Mouse (Mus musculus) heart, adult 8-10 months (tissue): ENCODE measurements around the gene Irgq. TPM values are rescaled to one million over a fixed set of nuclear protein-coding genes. Genes with fewer than 3 reads are reported as not detected.

Experiments used
- DNase-seq: peaks from one replicate; pipeline ENCODE4 v3.0.0; 2022; ENCODE audit warnings: low spot score
- total RNA-seq, 4 experiments: library from RNA; stranded (reverse); gene quantifications; 2 replicates each; pipeline ENCODE4 v1.2.4; 2022

Gene Irgq
- total RNA-seq, 4 experiments from 2014 or later = 16.2 to 20.0 (median 18.2) TPM

DNA sequence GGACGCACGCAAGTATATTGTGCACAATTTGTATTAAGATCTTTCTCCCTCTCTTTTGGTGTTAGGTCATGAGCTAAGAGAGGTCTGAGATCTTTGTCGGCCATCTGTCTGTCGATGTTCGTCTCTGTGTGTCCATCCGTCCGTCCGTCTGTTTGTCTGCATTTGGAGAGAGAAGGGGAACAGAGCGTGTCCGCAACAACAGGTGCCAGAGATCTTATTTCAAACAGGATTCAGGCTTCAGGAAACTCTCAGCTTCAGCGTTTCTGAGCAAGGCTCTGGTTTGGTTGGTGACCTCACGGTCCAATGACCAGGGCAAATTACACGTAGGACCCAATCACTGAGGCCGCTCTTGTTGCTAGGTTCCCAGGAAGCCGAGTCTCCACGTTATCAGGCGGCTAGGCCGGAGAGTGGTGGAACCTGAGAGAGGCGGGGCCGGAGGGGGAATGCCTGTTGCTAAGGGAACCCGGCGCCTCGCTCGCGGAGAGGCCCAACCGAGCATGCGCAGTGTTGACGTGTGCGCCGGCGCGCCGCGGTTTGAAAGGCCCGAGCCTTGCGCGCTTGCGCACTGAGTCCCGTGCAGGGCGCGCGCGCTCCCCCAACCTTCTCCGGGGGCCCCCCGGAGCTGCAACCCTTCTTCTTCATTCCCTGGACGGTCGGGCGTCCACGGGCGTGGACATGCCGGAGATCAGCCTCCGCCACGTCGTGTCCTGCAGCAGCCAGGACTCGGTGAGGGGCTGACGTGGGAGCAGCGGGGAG is 16.3 kb downstream of the Irgq start:
- DNase-seq = peak; percentile 99

DNA sequence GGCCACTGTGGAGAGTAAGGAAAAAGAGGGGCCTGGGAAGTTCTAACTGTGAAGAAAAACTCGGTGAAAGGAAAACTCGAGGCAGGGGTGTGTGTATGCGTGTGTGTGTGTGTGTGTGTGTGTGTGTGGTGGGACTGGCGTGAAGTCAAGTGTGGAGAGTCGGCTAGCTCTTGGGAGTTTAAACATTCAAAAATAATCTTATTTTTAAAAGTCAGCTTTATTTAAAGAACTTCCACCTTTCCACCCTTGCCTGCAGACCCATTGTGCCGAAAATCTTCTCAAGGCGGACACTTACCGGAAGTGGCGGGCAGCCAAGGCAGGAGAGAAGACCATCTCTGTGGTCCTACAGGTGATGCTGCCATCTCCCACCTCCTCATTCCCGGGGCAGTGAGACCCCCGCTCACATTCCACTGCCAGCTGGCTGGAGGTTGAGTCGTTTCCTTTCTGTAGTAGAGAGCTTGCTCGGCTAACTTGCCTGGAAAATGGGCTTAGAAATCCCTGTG is 17.1 kb downstream of the Irgq start:
- no peak for DNase-seq

- no peak for DNase-seq
These were observed 21.7 kb downstream of the Irgq start for GRCm38 (mm10) chr7:24551985-24552759.

GRCm38 (mm10) chr7:24555786-24556185 is 25.3 kb downstream of the Irgq start:
- DNase-seq = no peak

DNA sequence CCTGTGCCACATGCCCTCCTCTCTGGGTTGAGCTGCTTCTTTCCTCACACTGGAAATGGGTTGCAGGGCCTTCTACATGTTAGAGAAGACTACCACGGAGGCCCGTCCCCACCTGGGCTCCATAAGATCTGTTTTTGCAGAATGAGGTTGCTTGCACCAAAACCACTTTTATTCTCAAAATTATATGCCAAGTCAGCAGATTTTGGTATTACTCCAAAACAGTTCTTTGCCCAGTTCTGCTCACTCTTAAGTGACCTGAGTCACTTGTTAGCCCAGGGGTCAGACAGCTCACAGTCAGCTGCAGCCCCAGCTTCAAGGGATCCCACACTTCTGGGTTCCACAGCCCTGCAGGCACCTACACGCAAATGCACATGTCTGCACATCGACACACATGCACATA is 31.0 kb downstream of the Irgq start:
- no peak for DNase-seq

- no peak for DNase-seq
These were observed 32.8 kb downstream of the Irgq start for GRCm38 (mm10) chr7:24563191-24563836.

GRCm38 (mm10) chr7:24563837-24564206 is 33.3 kb downstream of the Irgq start:
- no peak for DNase-seq

DNA sequence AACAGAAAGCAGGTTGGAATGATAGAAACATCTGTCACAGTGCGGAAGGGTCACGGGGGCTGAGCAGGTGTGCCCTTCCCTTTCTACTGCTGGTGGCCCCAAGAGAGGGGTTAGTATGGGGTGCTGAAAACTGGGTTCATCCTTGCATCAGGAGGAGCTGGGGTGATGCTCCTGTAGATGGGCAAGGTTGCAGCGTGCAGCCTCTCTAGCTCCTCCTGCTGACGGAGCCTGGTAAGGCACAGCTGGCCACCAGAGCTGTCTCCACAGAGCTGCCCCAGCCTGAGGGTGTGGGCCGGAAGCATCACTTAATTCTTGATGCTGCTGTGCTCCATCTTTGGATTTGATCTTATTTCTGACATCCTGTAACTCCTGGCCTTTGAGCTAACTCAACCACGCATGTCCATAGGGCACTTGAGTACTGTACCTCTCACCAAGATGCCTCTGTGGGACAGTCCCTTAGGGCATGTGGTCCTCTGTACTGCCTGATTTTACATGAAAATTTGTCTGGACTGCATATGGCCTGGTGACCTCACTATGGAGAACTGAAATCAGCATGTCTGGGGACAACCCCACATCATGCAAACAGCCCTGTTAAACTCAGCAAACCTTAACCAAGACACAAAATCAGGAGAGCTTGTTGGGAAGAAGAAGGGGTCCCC is 34.2 kb downstream of the Irgq start:
- peak; percentile 46 for DNase-seq

DNA sequence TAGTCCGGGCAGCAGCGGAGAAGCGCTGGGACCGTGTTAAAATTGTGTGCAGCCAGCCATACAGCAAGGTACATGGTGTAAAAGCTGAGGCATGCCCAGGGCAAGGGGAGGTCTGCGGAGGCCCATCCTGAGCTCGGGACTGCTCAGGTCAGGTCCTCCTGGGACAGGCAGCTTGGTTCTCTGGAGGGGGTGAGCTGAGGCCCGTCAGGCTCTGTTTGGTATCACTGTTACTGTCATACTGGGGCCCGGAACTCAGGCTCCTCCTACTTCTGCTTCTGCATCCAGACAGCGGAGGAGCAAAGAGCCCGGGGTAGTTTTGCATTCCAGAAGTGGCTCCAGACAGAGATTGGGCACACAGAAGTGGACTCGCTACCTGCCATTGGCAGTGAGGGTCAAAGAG is 35.1 kb downstream of the Irgq start:
- no peak for DNase-seq

DNA sequence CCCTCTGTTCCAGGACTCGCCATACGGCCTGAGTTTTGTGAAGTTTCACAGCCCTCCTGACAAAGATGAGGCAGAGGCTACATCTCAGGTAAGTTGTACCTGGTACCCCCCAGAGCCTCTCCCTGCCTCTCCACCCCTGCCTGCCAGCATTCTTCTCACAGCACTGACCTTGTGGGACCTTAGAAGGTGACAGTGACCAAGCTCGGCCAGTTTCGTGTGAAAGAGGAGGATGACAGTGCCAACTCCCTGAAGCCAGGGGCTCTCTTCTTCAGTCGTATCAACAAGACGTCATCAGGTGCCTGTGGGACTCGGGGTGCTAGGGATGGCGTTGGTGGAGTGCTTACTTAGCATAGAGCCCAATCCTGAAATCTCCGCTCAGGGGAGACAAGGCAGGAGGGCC is 35.7 kb downstream of the Irgq start:
- no peak for DNase-seq

- no peak for DNase-seq
These were observed 38.0 kb downstream of the Irgq start for GRCm38 (mm10) chr7:24568512-24568911.

- no peak for DNase-seq
These were observed 40.6 kb downstream of the Irgq start for GRCm38 (mm10) chr7:24571071-24571470.

DNA sequence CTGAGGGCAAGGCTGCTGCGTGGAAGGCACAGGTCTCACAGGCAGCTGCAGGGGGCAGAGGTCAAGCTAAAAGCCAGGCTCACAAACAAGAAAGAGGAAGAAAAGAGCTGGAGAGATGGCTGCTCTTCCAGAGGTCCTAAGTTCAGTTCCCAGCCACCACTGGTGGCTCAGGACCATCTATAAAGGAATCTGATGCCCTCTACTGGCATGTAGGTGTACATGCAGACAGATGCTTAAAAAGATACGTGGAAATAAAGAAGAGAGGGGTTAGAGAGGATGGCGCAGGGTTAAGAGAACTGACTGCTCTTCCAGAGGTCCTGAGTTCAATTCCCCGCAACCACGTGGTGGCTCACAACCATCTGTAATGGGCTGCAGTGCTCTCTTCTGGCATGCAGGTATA is 42.0 kb downstream of the Irgq start:
- no peak for DNase-seq

DNA sequence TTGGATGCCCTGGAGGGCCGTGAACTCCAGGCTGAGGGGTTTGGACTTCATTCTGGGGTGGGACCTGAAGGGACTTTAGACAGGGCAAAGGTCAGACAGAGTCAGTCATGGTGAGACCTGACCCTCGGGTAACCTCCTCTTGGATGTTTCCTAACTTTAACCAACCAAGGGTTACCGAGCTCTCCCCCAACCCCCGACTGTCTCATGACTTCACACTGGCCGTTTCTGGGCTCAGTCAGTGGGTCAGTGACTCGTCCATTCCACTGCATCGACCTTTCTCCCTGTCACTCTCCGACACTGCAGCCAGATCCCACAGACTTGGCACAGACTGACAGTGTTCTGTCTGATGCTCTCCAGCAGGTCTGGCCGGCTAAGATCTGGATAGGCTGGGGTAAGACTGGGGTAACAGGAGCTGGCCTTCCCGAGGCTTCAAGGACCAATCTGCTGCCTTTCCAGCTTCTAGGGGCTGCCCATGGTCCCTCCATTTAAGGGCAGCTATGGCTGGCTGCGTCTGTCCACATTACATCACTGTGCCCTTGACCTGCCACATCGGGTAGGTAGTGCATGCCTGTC is 43.8 kb downstream of the Irgq start:
- DNase-seq = no peak

DNA sequence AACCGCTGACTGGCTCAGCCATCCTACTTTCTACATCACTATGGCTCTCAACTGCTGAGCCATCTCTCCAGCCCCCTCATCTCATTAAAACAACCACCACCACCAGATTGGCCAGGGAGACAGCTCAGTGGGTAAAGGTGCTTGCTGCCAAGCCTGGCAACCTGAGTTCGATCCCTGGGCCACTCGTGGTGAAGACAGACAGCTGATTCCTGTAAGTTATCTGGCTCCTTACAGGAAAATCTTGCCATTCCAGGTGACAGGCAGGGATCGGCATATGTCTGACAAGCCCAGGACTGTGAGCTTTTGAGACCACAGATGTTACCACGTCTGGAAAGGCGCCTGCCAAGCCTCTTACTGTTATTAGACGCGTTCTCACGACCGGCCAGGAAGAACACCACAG is 47.3 kb downstream of the Irgq start:
- DNase-seq = no peak

DNA sequence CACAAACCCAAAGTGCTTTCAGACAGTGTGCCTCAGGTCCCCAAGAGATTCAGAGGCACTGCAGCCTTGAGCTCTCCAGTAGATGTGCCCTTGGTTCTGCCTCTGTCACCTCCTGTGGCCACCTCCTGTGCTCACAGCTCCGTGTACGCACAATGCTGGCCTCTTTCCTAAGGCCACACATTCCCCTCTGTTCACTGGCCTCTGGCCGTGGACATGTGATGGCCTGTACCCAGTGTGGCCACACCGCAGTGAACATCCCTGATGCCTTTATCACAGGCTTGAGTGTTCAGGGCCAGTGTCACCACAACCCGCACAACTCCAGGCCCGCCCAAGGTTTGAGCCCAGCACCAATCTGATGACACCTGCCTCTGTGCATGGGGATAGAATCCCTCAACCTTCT is 54.4 kb downstream of the Irgq start:
- no peak for DNase-seq

- no peak for DNase-seq
These were observed 55.5 kb downstream of the Irgq start for GRCm38 (mm10) chr7:24585995-24586394.

DNA sequence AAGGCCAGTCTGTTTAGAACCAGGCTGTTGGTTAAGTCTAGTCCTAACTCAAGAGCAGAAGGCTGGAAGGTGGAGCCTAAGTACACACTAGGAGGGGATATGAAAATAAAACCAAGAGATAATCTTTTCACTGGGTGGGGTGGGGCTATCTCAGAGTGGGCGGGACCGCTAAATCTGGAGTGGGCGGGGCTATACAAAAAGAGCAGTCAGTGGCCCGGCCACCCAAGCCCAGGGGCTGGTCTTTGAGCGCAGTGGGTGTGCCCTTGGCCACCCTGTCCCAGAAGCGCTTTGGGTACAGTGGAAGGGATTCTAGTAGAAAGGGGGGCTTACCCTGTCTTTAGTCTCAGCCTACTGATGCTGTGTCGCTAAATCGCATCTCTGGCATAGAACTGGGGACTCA is 56.3 kb downstream of the Irgq start:
- DNase-seq = no peak

DNA sequence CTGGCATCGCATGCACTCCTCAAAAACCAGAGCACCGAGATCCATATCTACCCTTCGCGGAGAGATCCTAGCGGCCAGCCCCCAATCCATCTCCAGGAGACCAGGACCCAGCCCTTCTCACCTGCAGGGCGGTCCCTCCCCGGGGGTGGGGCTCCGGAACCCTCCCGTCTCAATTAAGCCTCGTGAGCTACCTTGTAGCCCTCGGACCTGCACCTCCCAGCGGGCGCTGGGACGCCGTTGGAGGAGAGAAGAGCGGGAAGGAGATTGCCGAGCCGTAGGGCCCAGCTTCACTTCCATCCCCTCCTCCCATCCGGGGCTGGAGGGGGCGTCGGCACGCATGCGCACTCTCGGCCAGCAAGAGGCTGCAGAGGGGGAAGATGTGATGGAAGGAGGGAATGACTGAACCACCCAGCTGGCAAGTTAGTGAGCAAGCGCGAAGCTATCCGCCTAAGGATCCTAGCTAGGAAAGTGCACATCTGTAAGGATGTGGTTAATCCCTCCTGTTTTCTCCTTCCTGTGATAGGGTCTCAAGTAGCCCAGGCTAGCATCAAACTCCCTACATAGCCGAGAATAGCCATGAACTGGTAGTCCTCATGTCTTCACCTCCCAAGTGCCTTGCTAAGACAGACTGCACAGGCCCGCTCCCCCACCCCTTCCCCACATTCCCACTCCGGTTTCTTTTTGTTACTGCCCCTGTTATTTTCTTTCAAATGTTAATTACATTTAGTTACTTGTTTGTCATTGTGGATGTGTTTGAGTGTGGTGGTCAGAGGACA is 57.0 kb downstream of the Irgq start, which contains the start of the genes Ethe1 and Zfp575:
TSS of gene Ethe1 (plus strand) at position 214 of the 776 bp plus-strand sequence.
TSS of gene Zfp575 (minus strand) at position 312 of the 776 bp plus-strand sequence.
- no peak for DNase-seq
